Mouse (Mus musculus): ENCODE data around the gene Upp1.

GRCm38 (mm10) chr11:9116916-9117315, 987 bp upstream of the Upp1 start:
- TF ChIP-seq CTCF (IDR thresholded peaks at IDR 0.05; ENCODE audit: low read depth, low read length) (no peak), POLR2A (IDR thresholded peaks at IDR 0.05; ENCODE audit: extremely low read depth, insufficient read depth, low read length) (no peak)
